Mouse (Mus musculus): ENCODE data around the gene Pirt. TPM values are rescaled to one million over a fixed set of nuclear protein-coding genes. Genes with fewer than 3 reads are reported as not detected.

The Pirt gene
- under 1 TPM; 0.18 to 0.51 TPM for total RNA-seq (2021)

DNA sequence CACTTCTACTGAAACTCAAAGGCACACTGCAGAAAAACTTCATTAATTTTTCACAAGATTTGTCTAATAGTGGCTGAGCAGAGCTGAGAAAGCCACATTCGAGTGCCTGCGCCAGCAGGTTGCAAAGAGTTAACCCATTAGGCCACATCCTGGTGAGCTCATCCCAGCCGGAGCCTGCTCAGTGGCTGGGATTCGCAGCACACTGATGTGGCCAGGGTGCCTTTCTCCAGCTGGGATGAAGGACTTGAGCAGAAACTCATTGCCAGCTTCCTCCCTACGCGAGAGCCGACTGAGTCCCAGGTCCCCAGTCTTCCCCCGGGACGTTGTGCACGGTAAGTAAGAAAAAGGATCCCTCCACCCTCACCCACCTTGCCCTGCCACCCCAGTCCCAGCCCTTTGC lies at the start of gene Pirt:
Pirt (plus strand) TSS at position 171 of the 400 bp plus-strand sequence.
- intact Hi-C loops (cut with DNase I) = no loop called here
- DNase-seq (ENCODE audit: extremely low spot score in 1 of 2, low spot score in 2 of 2) = no peak

DNA sequence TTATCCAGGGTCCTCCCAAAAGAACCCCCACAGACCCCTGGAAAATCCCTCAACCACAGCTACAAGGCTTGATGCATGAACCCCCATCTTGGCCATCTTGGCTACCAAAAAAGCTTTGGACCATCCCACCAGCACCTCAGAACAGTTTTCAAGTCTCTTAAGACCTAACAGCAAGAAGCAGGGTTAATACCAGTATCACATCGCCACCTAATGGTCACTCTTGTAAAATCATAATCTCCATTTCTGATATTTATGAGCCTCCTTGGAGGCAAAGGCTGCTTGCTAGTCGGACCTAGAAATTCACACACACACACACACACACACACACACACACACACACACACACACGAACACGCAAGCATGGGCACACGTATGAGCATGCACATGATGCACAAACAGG lies 40.1 kb upstream of the Pirt start:
- DNase-seq (ENCODE audit: extremely low spot score in 1 of 2, low spot score in 2 of 2) = peak in 1 of 2 experiments; percentile 56
- intact Hi-C loops (cut with DNase I) = loop anchor here (10.0 kb wide), 3 partner anchors 257 to 967 kb away; no protein-coding TSS in a partner anchor

DNA sequence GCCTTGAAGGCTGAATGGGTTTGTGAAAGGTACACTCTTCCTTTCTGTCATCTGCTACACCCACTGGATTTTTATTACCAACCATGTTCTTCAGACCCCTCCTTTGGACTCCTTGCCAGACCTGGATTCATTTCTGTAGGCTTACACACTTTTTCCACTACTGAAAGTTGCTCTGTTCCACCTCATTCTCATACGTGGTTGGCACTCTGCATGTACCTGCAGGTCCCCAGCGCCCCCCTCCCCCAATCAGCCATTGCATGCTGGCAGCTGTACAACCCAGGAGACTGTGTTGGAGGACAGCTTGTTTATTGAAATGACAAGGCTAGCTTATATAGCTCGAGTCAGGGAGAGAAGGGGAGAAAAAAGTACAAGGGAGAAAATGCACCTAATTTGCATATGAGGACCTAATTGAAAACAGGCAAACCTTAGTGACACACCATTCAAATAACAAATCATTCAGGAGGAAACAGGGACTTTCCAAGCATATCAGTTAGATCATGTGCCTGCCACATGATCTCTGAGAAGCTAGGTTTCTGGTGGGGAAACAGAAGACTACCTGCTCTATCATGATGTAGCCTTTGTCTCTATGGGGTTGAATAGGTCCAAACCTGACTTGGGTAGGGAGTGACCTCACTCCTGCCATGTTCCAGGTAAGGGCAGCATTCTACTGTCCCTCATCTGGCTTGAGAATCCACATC lies 38.9 kb upstream of the Pirt start:
- no peak for DNase-seq (ENCODE audit: extremely low spot score in 1 of 2, low spot score in 2 of 2)
- intact Hi-C loops (cut with DNase I) = loop anchor here (10.0 kb wide), 3 partner anchors 258 to 968 kb away; no protein-coding TSS in a partner anchor

DNA sequence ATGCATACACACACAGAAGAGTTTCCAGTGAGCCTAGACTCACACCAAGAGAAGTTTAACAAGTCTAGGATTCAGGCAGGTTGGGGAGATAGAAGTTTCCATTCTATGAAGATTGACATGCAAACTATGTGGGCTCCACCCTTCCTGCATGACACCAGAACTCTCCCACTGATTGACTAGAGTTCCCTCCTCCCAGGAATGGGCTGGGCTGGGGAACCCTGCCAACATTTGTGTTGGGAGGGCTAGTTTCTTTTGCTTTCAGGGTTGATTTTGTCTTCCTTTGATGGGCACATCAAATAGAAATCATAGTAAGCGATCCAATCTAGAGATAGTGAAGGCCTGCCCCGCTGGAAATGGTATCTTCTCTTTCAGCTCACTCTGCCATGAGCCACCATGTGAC lies 30.5 kb upstream of the Pirt start:
- intact Hi-C loops (cut with DNase I) = no loop called here
- DNase-seq (ENCODE audit: extremely low spot score in 1 of 2, low spot score in 2 of 2) = no peak

DNA sequence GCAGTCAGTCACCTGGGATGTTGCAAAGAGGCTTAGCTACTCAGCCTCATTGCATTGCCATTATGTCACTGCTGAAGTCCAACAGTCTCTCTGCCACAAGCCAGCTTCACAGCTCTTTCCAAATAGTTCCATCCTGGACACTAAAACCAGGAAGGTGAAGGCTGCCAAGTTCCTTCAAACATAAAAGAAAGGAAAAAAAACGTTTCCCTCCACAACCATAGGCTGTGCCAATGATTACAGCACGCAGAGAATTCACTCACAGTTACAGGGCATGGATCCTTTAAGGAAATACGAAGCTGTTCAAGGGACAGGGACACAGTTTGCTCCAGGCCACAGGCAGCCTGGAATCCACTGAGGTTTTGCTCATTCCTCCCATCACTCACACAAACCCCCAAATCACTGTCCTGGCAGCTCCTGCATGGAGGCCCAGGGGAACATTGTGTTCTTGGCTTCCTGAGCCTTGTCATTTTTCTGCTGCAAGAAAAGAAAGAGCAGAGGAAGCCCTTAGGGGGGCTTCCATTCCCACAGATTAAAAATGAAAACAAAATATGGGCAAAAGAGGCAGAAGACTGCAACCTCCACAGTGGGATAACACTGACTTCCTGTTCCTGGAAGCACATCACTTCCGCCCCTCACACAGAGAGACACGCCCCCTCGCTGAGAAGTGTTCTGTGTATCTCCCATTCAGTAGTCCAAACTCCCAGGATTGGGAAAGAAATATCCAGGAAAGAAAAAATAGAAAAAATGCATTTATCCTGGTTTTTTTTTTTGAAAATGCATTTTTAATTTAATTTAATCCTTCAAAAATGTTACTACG lies 29.3 kb upstream of the Pirt start:
- DNase-seq (ENCODE audit: extremely low spot score in 1 of 2, low spot score in 2 of 2) = peak in 1 of 2 experiments; percentile 15
- intact Hi-C loops (cut with DNase I) = no loop called here

DNA sequence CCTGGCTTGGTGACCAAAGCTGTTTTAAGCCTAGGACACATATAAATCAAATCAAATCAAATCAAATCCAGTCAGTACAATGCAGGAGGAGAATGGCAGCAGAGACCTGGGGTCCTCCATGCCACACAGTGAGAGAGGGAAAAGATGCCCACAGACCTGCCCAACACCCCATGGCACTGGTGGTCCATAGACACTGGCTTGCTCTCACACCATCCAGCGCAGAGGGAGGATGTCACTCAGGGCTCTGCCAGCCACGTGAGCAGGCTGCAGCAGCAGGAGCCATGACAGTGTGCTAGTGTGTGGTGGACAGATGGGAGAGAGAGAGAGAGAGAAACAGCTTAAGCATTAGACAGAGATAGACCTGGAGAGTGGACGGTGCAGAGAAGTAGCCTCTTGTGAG lies 19.2 kb upstream of the Pirt start:
- DNase-seq (ENCODE audit: extremely low spot score in 1 of 2, low spot score in 2 of 2) = no peak
- intact Hi-C loops (cut with DNase I) = no loop called here

DNA sequence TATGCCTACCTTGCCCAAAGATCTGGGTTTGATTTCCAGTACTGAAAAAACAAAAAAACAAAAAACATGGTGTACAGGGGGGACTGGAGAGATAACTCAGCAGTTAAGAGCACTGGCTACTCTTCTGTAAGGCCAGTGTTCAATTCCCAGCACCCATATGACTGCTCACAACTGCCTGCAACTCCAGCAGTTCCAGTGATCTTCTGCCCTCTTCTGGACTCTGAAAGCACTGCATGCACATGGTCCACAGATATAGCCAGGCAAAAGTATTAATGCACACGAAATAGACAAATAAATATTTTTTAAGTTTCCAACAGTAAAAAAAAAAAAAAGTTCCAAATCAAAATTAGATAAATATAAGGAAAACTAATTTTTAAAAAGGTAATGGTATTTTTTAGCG lies 13.0 kb upstream of the Pirt start:
- intact Hi-C loops (cut with DNase I) = no loop called here

DNA sequence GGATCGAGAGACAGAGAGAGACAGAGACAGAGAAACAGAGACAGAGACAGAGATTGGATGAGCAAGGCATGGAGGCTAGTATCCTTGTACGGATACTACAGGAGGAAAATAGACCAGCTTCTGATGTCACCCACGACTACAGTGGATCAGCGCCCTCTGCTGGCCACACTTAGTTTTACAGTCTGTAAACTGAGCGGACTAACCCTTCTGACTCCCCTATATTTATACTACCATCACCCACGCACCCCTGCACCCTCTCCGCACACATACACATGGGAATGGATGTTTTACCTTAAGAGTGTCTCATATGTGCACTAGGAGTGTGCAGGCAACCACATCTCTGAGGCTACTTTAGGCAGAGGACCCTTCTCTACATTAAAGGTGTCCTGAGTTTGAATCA lies 12.4 kb upstream of the Pirt start:
- peak; percentile 54 to 65 for DNase-seq (ENCODE audit: extremely low spot score in 1 of 2, low spot score in 2 of 2)
- intact Hi-C loops (cut with DNase I) = no loop called here

More for the DNA sequence above, 13.0 kb upstream of the Pirt start:
- DNase-seq (ENCODE audit: extremely low spot score in 1 of 2, low spot score in 2 of 2) = no peak

DNA sequence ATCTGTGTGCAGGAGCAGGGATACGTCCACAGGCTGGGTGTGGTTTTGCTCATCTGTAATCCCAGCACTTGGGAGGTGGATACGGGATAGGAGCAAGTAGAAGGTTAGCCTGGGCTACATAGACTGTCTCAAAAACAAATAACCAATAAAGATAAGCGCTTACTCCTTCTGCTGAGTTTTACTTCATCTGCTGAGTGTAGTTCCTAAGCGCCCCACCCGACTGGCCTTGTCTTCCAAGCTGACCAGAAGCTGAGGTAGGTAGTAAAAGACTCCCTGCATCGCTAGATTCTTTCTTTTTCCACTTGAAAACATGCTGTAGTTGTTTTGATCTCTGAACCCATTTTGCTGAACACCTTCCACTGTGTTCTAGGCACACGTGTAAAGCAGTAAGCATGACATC lies 9.0 kb upstream of the Pirt start:
- intact Hi-C loops (cut with DNase I) = no loop called here
- DNase-seq (ENCODE audit: extremely low spot score in 1 of 2, low spot score in 2 of 2) = no peak

DNA sequence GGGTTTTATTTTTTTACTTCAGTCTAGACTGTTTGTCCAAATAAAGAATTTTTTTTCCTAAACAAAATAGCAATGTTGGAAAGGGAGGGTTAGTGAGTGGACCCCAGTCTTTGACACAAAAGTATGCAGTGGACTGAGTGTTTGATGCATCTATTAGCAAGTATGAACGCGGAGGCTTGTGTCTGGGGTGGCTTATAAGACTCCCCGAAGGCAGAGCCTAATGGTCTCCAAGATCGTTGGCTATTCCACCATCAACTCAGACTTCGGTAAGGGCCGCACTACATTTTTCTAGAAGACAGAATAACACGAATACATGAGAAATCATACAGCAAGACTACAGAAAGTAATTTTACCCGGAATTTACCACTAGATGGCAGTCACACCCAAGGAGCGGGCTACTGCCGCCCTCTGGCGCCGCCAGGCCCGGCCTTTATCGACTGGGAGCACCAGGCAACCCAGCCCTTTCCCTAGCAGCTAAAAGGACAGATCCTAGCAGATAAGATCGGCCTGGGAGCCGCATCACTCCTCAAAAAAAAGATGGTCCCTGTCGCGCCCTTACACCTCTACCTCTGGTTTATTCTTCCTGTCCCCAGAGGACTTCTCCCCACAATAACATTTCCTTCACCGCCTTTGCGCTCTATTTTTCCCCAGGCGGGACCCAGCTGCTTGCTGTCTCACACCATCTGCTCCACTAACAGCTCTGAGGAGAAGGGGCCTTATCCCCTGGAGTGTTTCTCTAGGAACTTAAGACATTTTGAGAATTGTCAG lies 6.0 kb upstream of the Pirt start:
- DNase-seq (ENCODE audit: extremely low spot score in 1 of 2, low spot score in 2 of 2) = peak; percentile 67 to 77
- intact Hi-C loops (cut with DNase I) = loop anchor here (2.0 to 5.0 kb wide), 3 partner anchors 79 to 182 kb away; no protein-coding TSS in a partner anchor

DNA sequence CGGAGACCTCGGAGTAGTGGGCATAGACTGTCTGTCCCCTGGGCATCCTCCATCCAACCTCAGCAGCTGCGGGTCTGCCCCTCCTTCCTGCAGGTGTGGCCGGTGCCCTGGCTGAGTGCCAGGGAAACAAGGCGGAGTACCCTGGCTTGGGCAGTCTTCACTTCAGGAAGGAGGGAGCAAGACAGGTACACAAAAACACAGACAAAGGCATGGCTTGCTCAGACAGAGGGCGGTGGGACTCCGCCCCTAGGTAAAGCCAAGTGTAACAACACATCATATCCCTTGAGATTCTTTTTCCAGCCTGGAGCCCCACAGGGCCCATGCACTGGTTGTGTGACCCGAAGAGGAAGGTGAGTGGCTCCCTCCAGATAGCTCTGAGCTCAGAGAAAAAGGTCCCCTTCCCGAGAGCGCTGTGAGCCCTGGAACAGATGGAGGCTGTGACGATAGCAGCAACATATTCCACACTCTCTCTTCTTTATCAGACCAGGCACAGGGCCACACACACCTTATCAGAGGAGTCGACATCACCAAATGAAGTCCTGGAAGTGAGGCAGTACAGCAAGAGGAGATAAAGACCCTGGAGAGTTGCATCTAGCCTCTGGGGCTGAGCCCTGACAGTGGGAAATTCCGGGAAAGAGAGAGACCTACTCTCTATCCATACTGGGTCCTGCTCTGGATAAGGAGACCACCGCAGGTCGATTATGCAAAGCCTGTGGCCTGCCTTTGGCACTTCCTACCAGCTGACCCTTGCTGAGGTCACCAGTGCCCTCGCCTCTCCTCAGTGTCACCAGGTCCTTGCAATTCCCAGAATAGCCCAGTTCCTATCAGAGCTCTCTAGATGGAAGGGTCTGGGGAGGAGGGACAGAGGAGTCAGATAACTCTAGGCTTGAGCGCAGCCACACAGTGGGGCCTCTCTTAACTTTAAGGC lies 1.0 kb downstream of the Pirt start:
- DNase-seq (ENCODE audit: extremely low spot score in 1 of 2, low spot score in 2 of 2) = peak in 1 of 2 experiments; percentile 36
- intact Hi-C loops (cut with DNase I) = no loop called here

DNA sequence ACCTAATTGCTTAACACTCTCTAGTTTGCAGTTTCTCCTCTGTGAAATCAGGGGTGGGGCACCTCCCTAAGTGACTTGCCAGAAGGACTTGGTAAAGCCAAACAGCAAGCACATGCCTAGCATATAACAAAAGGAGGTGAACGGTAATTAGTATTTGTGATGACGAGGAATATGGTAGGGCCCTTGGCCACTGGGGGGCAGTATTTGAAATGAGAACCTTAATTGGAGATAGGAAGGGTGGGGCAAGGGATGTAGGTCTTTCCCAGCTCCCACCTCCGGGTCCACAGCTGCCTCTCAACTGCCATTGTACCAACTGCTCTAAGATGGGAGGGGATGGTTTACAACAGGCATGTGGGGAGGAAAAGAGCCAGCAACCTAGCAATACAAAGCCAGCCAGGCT lies 2.5 kb downstream of the Pirt start:
- DNase-seq (ENCODE audit: extremely low spot score in 1 of 2, low spot score in 2 of 2) = peak in 1 of 2 experiments; percentile 41
- intact Hi-C loops (cut with DNase I) = no loop called here

DNA sequence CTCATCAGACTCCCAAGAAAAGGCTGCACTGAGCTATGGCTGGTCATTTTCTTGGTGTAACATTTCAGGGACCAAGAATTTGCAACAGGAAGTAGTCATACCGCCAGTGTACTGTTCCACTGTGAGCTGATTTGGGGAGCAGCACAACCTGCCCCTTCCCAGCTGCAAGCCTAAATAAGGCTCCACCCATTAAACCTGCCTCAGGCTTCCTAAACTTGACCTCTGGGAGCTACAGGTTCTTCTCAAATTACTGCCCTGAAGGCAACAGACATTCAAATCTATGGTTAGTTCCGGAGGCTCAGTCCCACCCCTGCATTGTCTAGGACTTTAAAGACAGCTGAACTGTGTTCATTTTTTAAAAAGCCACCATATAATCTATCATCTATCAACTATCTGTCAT lies 8.2 kb downstream of the Pirt start:
- DNase-seq (ENCODE audit: extremely low spot score in 1 of 2, low spot score in 2 of 2) = no peak
- intact Hi-C loops (cut with DNase I) = no loop called here

DNA sequence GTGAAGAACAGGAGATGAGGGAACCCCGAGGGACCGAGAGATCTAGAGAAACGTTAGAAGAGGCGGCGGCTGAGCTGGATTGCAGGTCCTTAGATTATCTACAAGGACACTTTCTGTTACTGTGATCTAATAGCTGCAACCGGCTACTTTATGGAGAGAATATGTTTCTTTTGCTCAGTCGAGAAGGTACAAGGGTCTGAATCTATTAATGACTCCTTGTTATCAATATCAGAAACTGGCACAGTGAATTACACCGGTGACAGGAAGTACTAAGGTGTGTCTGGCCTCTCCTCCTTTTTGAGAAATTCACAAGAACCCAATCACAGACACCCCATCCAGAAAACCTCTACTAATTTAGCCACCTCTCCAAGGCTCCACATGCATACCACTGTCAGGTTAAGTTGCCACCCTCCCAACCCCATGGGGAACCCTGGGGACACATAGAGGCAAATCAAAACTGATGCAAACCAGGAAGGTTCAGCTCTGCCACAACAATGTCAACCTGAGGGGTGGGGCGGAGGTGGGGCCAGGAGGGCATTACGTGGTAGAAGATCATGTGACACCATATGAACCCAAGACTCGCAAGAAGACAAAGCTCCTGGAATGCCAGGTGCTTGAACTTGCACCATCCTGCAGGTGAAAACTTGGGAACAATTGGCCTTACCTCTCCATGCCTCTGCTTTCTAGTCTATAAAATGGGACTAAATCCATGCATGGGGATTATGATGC lies 12.5 kb downstream of the Pirt start:
- intact Hi-C loops (cut with DNase I) = no loop called here

DNA sequence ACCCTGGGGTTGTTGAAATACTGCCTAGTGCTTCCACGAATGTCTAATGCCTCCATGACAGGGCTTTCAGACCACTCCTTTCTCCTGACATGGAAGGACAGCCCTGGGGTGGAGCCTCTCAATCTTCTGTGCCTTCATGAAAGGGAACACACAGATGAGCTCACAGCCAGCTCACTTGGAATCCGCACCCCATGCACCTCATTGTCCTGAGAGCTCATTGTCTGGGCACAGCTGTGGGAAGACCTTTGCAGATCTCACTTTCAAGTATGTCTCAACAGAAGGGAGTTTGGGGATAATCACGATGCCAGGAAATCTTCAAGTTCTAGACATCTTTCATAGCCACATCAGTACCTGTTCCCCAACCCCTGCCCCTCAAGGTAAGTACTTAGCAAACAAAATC lies 16.5 kb downstream of the Pirt start:
- intact Hi-C loops (cut with DNase I) = no loop called here
- DNase-seq (ENCODE audit: extremely low spot score in 1 of 2, low spot score in 2 of 2) = no peak

More for the DNA sequence above, 12.5 kb downstream of the Pirt start:
- DNase-seq (ENCODE audit: extremely low spot score in 1 of 2, low spot score in 2 of 2) = no peak

DNA sequence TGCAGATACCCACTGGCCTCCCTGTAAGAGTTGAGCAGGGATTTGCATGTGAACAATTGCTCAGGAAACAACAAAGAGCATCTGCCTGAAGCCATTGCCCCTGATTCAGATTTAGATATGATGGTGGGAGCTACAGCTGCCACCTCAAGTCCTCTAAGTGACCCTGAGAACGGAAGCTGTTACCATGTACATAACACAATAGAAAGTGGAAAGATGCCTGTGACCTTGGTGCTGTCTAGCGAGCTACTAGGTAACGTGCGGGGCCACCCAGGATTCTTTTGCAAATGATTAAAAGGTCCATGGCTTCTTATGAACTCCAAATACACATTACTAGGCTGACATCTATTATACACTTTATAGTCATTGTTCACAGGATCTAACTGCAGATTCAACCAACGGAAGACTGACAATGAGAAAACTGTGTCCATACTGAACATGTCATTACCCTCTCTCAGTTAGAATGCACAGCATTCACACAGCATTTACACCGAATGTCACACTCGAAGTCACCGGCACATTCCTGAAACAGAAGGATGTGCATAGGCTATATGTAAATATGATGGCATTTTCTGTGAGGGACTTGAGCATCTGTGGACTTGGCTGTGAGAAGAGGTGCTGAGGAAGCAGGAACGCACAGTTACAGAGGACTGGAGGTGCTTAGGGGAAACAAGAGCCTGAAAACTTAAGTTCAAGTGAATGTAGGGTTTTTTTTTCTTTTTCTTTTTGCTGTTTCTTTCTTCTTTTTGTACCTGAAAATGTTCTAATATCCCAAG lies 21.2 kb downstream of the Pirt start:
- intact Hi-C loops (cut with DNase I) = no loop called here
- no peak for DNase-seq (ENCODE audit: extremely low spot score in 1 of 2, low spot score in 2 of 2)
